In genomic region chr11:101138536-101139181, GRCm38 (mm10) we compare ENCODE assay signal across 8 mouse cellular contexts. TPM values are rescaled to one million over a fixed set of nuclear protein-coding genes. Genes with fewer than 3 reads are reported as not detected.
A peak's percentile ranks its signal among the peaks of the same experiment; 100 is the strongest.
DNase-seq lines count a peak whose midpoint lies in the region; ATAC-seq lines count a peak whose summit lies in the region.

No protein-coding gene starts in this region.

- H3K36me3 ChIP-seq in embryonic facial prominence, embryonic 13.5 days: no peaks in the 10 kb centered on the region
- H3K36me3 ChIP-seq in intestine, embryonic 14.5 days (ENCODE audit: control insufficient read depth, insufficient read depth, low read length): no peaks in the 10 kb centered on the region

- intact Hi-C loops in heart, postnatal 25 days (cut with DNase I): no loop called here

- H3K27ac ChIP-seq in embryonic facial prominence, embryonic 13.5 days: no peak overlapping the region
- H3K27ac ChIP-seq in intestine, embryonic 14.5 days (ENCODE audit: low read depth): 0 out of 2 replicates have a peak overlapping the region, but pooled peaks have one; percentile 35

- 0 out of 2 replicates have a peak overlapping the region, but pooled peaks have one; percentile 4 for H3K9ac ChIP-seq in embryonic facial prominence, embryonic 13.5 days
- no peak overlapping the region for H3K9ac ChIP-seq in intestine, embryonic 14.5 days (ENCODE audit: low read length)

- peak; percentile 92 for DNase-seq in heart, adult 11 months
- DNase-seq in heart, postnatal 25 days (ENCODE audit: low spot score): no peak
- peak; percentile 74 for DNase-seq in intestine, embryonic 14.5 days (ENCODE audit: low spot score)
- DNase-seq in urinary bladder, postnatal 14 days (ENCODE audit: low spot score): peak; percentile 65
- DNase-seq in cerebellum, adult 18-20 months: no peak

- H3K4me3 ChIP-seq in embryonic facial prominence, embryonic 13.5 days: no peak overlapping the region
- H3K4me3 ChIP-seq in intestine, embryonic 14.5 days (ENCODE audit: low read depth, low read length): no peak overlapping the region

- peaks cover 17% of the 10 kb centered on the region for H3K4me1 ChIP-seq in embryonic facial prominence, embryonic 13.5 days
- peaks cover 10% of the 10 kb centered on the region; the same call in 1 of the 2 replicates for H3K4me1 ChIP-seq in intestine, embryonic 14.5 days (replicated peaks; ENCODE audit: control insufficient read depth, insufficient read depth, low read length)

- H3K4me2 ChIP-seq in embryonic facial prominence, embryonic 13.5 days: peak overlapping the region; percentile 29
- H3K4me2 ChIP-seq in intestine, embryonic 14.5 days (ENCODE audit: low read length): peak overlapping the region; percentile 41

- WGBS in embryonic facial prominence, embryonic 13.5 days: 28% methylated on average over 15 of the region's 15 CpGs
- 17% methylated on average over 15 of the region's 15 CpGs for WGBS in intestine, embryonic 14.5 days

- peaks cover 18% of the 10 kb centered on the region; the same call in 1 of the 2 replicates for H3K27me3 ChIP-seq in embryonic facial prominence, embryonic 13.5 days
- H3K27me3 ChIP-seq in intestine, embryonic 14.5 days (replicated peaks; ENCODE audit: control insufficient read depth, insufficient read depth, low read length): 0 out of 2 replicates have a peak, but pooled peaks cover 7% of the 10 kb centered on the region

- no peaks in the 10 kb centered on the region for H3K9me3 ChIP-seq in embryonic facial prominence, embryonic 13.5 days
- no peaks in the 10 kb centered on the region for H3K9me3 ChIP-seq in intestine, embryonic 14.5 days (ENCODE audit: control insufficient read depth, low read length)

- ATAC-seq in embryonic facial prominence, embryonic 13.5 days (ENCODE audit: insufficient number of reproducible peaks, insufficient read depth, low FRiP score, low TSS enrichment, low read depth): no peak
- ATAC-seq in intestine, embryonic 14.5 days (replicated peaks; ENCODE audit: low FRiP score, low TSS enrichment, low read depth): peak; percentile 34; the same call in 1 of the 2 replicates
- 0 out of 2 replicates have a peak, but pooled peaks have one; percentile 18 for ATAC-seq in megakaryocyte, adult 5-6 weeks (ENCODE audit: poor library complexity, severe bottlenecking)
- no peak for ATAC-seq in erythroid progenitor cell, adult 5-6 weeks (replicated peaks; ENCODE audit: low FRiP score, poor library complexity, severe bottlenecking)

RNA-seq across cellular contexts. Expression of gene Tubg2, which starts 17.0 kb away (rescaled TPM):
- 1 to 10 TPM; 2.5 to 3.9 TPM for total RNA-seq in heart, postnatal 25 days (2021)
- polyA plus RNA-seq in embryonic facial prominence, embryonic 13.5 days (2015; fragmentation: Nextera tagmentation; extraction: Ambion mirVana): 12.6 and 12.9 TPM in 2 replicates
- polyA plus RNA-seq in intestine, embryonic 14.5 days (2014; fragmentation: Nextera tagmentation; extraction: Ambion mirVana): 5.8 and 7.4 TPM in 2 replicates
- not detected in 2 replicates for total RNA-seq in megakaryocyte, adult 5-6 weeks (2015)
- not detected in 2 replicates for total RNA-seq in megakaryocyte, adult 5-6 weeks (2017)
- not detected in 2 replicates for total RNA-seq in erythroid progenitor cell, adult 5-6 weeks (2015; ENCODE audit: low replicate concordance)
- not detected in 2 replicates for total RNA-seq in erythroid progenitor cell, adult 5-6 weeks (2017; ENCODE audit: low replicate concordance)

RNA-seq across cellular contexts. Expression of gene Tubg1, which starts 18.9 kb away (rescaled TPM):
- total RNA-seq in heart, postnatal 25 days (2021): 10 to 100 TPM; 24.4 to 27.3 TPM
- polyA plus RNA-seq in embryonic facial prominence, embryonic 13.5 days (2015; fragmentation: Nextera tagmentation; extraction: Ambion mirVana): 69.7 and 77.2 TPM in 2 replicates
- polyA plus RNA-seq in intestine, embryonic 14.5 days (2014; fragmentation: Nextera tagmentation; extraction: Ambion mirVana): 71.2 and 73.8 TPM in 2 replicates
- 14.5 and 15.2 TPM in 2 replicates for total RNA-seq in megakaryocyte, adult 5-6 weeks (2015)
- 32.2 and 34.4 TPM in 2 replicates for total RNA-seq in megakaryocyte, adult 5-6 weeks (2017)
- total RNA-seq in erythroid progenitor cell, adult 5-6 weeks (2015; ENCODE audit: low replicate concordance): 29.3 and 38.2 TPM in 2 replicates
- 30.8 and 40.7 TPM in 2 replicates for total RNA-seq in erythroid progenitor cell, adult 5-6 weeks (2017; ENCODE audit: low replicate concordance)

RNA-seq across cellular contexts. Expression of gene Retreg3, which starts 19.0 kb away (rescaled TPM):
- 10 to 100 TPM; 34.0 to 35.5 TPM for total RNA-seq in heart, postnatal 25 days (2021)
- polyA plus RNA-seq in embryonic facial prominence, embryonic 13.5 days (2015; fragmentation: Nextera tagmentation; extraction: Ambion mirVana): 19.2 and 21.4 TPM in 2 replicates
- 7.2 and 8.0 TPM in 2 replicates for polyA plus RNA-seq in intestine, embryonic 14.5 days (2014; fragmentation: Nextera tagmentation; extraction: Ambion mirVana)
- total RNA-seq in megakaryocyte, adult 5-6 weeks (2015): 15.9 and 17.2 TPM in 2 replicates
- 48.1 and 53.1 TPM in 2 replicates for total RNA-seq in megakaryocyte, adult 5-6 weeks (2017)
- 24.5 and 25.6 TPM in 2 replicates for total RNA-seq in erythroid progenitor cell, adult 5-6 weeks (2015; ENCODE audit: low replicate concordance)
- total RNA-seq in erythroid progenitor cell, adult 5-6 weeks (2017; ENCODE audit: low replicate concordance): 38.7 and 57.9 TPM in 2 replicates

RNA-seq across cellular contexts. Expression of gene Cntnap1, which starts 31.7 kb away (rescaled TPM):
- 1 to 10 TPM; 1.7 to 2.4 TPM for total RNA-seq in heart, postnatal 25 days (2021)
- 0.50 and 1.2 TPM in 2 replicates for polyA plus RNA-seq in embryonic facial prominence, embryonic 13.5 days (2015; fragmentation: Nextera tagmentation; extraction: Ambion mirVana)
- polyA plus RNA-seq in intestine, embryonic 14.5 days (2014; fragmentation: Nextera tagmentation; extraction: Ambion mirVana): 1.2 and 1.4 TPM in 2 replicates
- not detected in 2 replicates for total RNA-seq in megakaryocyte, adult 5-6 weeks (2015)
- total RNA-seq in megakaryocyte, adult 5-6 weeks (2017): 0.07 TPM in 1 of 2 replicates, not detected in the other
- not detected in 2 replicates for total RNA-seq in erythroid progenitor cell, adult 5-6 weeks (2015; ENCODE audit: low replicate concordance)
- total RNA-seq in erythroid progenitor cell, adult 5-6 weeks (2017; ENCODE audit: low replicate concordance): not detected in 2 replicates

RNA-seq across cellular contexts. Expression of gene Plekhh3, which starts 32.5 kb away (rescaled TPM):
- total RNA-seq in heart, postnatal 25 days (2021): 10 to 100 TPM; 24.5 to 28.5 TPM
- 9.7 and 10.2 TPM in 2 replicates for polyA plus RNA-seq in embryonic facial prominence, embryonic 13.5 days (2015; fragmentation: Nextera tagmentation; extraction: Ambion mirVana)
- 12.8 and 13.8 TPM in 2 replicates for polyA plus RNA-seq in intestine, embryonic 14.5 days (2014; fragmentation: Nextera tagmentation; extraction: Ambion mirVana)
- 0.96 and 1.6 TPM in 2 replicates for total RNA-seq in megakaryocyte, adult 5-6 weeks (2015)
- total RNA-seq in megakaryocyte, adult 5-6 weeks (2017): 1.8 and 3.8 TPM in 2 replicates
- total RNA-seq in erythroid progenitor cell, adult 5-6 weeks (2015; ENCODE audit: low replicate concordance): not detected in 2 replicates
- total RNA-seq in erythroid progenitor cell, adult 5-6 weeks (2017; ENCODE audit: low replicate concordance): not detected in 2 replicates

Comparison
In these comparisons a context has a peak if more than half of its experiments do, and no peak if none do; other contexts are left out.
1. DNase-seq: peak in heart, adult 11 months (single experiment), intestine, embryonic 14.5 days (single experiment) and urinary bladder, postnatal 14 days (single experiment); none in heart, postnatal 25 days (single experiment) and cerebellum, adult 18-20 months (0 of 2).
2. ATAC-seq: peak in intestine, embryonic 14.5 days (single experiment) and megakaryocyte, adult 5-6 weeks (single experiment); none in embryonic facial prominence, embryonic 13.5 days (single experiment) and erythroid progenitor cell, adult 5-6 weeks (single experiment).